Mouse (Mus musculus): ENCODE data around the gene Chrm5.

Gene Chrm5

DNA sequence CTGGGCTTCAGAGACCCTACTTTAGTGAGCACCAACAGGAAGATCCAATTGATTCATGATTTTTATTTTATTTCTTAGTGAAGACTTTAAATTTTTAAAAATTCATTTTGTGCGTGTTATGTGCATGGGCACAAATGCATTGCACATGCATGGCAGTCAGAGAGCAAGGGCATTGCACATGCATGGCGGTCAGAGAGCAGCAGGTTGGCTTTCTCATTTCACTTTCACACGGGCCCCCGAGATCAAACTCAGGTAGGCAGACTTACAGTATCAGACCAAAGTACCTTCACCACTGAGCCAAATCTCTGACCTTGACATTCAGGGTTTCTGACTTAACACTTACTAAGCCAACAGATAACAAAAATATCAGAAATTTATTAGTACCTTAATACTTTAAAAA is 50.9 kb downstream of the Chrm5 start:
- DNase-seq (ENCODE audit: low read depth, low spot score): no peak

Measured in 3T3-L1 (cell line).